Mouse (Mus musculus) cerebellum, adult 11 months (tissue): ENCODE measurements around the gene Rnf121.

Experiments
- DNase-seq: peaks from one replicate; pipeline ENCODE4 v3.0.0; 2022

Rnf121 gene

GRCm38 (mm10) chr7:102065046-102065891 lies at the start of gene Rnf121, which contains the start of the genes Xndc1 and Xntrpc:
TSS of gene Rnf121 (minus strand) at chr7:102065469.
TSS of gene Xndc1 (plus strand) at chr7:102065511.
TSS of gene Xntrpc (plus strand) at chr7:102065713.
- peak; percentile 87 for DNase-seq

GRCm38 (mm10) chr7:102113151-102113729 lies 48.0 kb upstream of the Rnf121 start:
- no peak for DNase-seq

GRCm38 (mm10) chr7:102109746-102110145 lies 44.5 kb upstream of the Rnf121 start:
- no peak for DNase-seq

GRCm38 (mm10) chr7:102109171-102109570 lies 43.9 kb upstream of the Rnf121 start, which contains the start of gene Art5:
TSS of gene Art5 (minus strand) at chr7:102109489.
- DNase-seq: no peak

- DNase-seq: no peak
Measured at GRCm38 (mm10) chr7:102108206-102108605, 42.9 kb upstream of the Rnf121 start.

DNA sequence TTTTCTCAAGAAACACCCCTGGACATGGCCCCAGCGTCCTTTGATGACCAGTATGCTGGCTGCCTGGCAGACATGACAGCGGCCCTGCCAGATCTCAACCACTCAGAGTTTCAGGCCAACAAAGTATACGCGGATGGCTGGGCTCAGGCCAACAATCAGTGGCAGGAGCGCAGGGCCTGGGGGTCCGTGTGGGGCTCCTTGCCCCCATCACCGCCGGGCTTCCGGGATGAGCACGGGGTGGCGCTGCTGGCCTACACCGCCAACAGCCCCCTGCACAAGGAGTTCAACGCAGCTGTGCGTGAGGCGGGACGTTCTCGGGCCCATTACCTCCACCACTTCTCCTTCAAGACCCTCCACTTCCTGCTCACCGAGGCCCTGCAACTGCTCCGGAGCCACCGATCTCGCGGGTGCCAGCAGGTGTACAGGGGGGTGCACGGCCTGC lies 41.5 kb upstream of the Rnf121 start:
- no peak for DNase-seq

- DNase-seq: peak; percentile 29
Measured at GRCm38 (mm10) chr7:102104126-102104525, 38.9 kb upstream of the Rnf121 start.

DNA sequence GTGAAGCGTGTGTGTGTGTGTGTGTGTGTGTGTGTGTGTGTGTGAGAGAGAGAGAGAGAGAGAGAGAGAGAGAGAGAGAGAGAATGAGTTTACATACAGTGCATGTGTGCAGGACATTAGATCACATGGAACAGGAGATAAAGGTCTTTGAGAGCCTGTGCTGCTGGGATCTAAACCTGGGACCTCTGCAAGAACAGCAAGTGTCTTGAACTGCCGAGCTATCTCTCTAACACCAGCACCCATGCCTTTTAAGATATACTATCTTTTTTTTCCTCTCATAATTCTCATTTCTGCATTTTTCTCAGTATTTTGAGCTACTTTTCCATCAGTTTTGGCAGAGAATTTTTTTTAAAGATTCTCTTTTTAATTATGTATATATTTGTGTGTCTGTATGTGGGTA lies 38.3 kb upstream of the Rnf121 start:
- DNase-seq: no peak

DNA sequence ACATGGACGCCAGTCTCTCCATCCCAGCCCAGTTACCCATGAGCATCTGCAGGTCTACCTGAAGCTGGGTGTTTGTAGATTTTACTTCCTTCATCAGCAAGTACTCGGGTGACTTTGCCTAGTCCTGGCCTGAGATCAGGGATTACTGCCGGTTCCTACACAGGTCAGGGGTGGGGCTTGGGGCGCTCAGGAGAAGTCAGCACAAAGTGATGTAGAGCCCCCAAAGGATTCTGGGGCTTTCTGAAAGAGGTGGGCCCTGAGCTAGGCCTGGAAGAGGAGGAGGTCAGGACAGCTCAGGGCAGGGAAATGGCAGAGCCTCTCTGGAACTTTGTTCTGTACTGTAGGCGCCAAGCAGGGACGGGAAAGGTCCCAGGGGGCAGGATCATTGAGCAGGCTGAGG lies 37.4 kb upstream of the Rnf121 start:
- no peak for DNase-seq

GRCm38 (mm10) chr7:102102241-102102640 lies 37.0 kb upstream of the Rnf121 start:
- no peak for DNase-seq

DNA sequence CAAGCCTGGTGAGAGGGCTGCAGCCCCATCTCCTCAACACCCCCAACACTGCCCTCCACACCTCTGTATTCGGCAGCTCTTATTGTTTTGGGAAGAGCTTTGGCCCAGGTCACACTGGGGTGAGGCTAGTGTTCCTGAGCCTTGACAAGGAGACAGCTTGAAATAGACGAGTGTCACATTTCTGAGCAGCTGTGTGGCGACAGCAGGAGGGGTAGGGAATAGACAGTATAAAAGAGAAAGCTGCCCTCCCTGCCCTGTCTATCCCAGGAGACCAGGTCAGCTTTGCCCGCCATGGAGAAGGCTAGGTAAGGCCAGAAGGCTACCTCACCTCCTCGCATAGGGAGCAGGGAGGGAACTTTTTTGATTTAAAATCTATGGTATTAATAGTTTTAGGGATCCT lies 36.2 kb upstream of the Rnf121 start, which contains the start of gene Art1:
Gene Art1, plus strand, starts transcription at position 257 of the 400 bp plus-strand sequence.
- DNase-seq: no peak

DNA sequence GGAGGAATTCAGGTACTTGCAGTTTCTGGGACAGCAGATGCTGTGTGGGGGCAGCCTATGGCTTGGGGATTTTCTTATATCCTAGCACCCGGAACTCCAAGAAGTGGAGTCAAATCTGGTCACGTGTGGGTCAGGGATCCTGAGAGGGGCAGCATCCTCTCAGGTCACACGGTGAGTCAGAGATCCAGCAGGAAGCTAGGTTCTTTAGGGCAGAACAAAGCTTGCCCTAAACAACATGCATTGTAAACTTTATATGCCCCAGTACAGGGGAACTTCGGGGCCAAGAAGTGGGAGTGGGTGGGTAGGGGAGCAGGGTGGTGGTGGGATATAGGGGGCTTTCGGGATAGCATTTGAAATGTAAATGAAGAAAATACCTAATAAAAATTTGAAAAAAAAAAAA lies 35.6 kb upstream of the Rnf121 start:
- DNase-seq: no peak

DNA sequence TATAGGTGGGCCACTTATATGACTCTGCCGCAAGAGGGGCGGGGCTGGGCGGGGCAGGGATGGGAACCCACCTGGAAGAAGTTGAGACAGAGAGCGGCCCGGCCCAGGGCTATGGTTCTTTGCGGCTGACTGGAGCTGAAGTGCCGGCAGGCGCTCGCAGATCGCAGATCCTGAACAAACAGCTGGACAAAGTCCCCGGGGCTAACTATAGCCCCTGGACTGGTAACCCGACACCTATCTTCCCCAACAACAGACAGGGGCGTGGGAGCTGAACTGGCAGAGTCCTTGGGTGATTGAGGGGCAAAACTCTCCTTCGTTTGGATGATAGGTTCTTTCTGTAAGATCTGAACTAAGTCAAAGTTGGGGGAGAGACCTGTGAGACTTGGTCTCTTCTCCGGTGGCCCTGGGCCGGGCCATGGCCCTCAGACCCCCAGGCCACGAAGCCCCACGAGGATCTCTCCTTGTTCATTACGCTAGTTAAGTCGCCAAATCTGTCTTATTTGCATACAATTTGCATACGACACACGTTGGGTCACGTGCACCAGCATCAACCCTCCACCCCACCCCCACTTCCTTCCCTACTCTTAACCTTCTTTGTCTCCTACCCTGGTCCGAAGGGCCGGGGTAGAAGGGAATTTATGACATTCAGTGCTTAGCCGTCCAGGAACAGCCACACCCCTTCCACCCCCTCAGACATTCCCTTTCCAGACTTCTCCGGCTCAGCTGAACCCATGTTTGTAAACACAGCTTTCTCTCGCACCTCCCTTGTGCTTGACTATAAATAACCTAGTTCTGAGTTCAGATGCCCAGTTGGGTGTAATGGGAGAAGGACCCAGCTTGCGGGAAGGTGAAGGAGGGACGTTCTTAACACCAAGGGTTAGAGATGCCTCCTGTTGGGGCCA lies 34.7 kb upstream of the Rnf121 start:
- DNase-seq: no peak

DNA sequence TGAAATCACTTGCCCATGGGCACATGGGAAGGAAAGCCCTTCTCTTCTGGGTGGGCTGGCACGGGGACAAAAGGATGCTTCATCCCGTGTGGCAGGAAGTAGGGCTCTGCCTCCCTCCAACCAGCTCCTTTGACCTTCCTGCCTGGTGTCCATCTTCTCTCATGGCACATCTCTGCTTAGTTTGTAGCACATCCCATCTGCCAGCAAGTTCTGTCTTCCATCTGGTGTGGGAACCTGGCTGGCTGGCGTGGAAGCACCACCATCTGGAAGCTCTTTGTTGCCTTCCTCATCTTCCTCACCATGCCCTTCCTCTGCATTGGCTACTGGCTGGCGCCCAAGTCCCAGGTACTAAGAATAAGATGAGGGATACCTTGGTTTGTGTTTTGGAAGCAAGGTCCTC lies 22.1 kb upstream of the Rnf121 start:
- peak; percentile 17 for DNase-seq

- no peak for DNase-seq
Measured at GRCm38 (mm10) chr7:102084041-102084696, 18.9 kb upstream of the Rnf121 start.

GRCm38 (mm10) chr7:102082816-102083215 lies 17.5 kb upstream of the Rnf121 start, which contains the start of gene Trpc2:
TSS of gene Trpc2 (plus strand) at chr7:102083116.
- DNase-seq: no peak

DNA sequence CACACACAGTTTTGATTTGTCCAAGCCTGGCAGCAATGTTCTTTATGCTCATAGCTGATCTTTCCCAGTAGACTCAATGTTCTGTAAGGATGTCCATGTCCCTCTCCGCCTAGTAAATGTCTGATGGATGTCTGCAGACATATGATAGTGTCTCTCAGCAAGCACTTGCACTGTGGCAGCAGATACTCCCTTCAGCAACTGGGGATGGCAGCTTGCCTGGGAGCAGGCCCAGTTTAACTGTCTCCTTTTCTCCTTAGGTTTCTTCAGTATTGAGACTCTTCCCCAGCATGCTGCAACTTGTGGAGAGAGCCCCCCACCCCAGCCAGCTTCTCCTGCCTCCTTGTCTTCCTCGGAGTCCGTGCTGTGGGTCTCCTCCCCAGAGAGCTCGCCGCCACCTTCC lies 16.5 kb upstream of the Rnf121 start:
- DNase-seq: no peak

DNA sequence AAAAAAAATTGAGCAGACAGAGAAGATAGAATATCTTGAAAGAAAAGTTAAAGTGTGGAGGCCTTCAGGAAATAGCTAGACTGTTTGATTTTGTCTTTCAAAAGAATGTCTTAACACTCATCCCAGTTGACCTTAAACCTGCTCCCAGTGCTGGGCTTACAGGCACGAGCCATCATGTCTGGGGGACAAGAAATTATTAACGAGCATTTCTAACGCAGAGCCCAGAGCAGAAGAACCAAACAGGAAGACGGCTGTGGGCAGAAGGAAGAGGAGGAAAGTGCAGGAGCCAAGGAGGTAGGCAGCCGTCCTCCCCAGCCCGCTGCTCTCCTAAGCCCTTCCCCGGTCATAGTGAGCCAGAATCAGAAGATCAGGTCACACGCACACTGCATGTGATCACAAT lies 15.0 kb upstream of the Rnf121 start:
- DNase-seq: no peak

DNA sequence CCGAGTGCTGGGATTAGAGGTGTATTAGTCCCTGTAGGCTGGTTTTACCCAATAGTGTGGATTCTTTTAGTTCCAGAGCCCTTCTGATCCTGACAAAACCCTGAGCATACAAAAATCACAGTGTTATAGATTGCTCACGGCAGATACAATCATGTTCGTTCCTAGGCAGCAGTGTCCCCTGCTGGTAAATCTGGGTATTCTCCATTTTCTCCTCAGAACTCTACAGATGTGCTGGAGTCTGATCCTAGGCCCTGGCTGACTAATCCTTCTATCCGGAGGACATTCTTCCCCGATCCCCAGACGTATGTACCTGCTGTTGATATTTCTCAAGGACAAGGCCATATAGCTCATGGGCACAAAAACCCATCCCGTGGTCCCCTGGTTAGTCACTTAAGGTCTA lies 13.2 kb upstream of the Rnf121 start:
- DNase-seq: no peak

DNA sequence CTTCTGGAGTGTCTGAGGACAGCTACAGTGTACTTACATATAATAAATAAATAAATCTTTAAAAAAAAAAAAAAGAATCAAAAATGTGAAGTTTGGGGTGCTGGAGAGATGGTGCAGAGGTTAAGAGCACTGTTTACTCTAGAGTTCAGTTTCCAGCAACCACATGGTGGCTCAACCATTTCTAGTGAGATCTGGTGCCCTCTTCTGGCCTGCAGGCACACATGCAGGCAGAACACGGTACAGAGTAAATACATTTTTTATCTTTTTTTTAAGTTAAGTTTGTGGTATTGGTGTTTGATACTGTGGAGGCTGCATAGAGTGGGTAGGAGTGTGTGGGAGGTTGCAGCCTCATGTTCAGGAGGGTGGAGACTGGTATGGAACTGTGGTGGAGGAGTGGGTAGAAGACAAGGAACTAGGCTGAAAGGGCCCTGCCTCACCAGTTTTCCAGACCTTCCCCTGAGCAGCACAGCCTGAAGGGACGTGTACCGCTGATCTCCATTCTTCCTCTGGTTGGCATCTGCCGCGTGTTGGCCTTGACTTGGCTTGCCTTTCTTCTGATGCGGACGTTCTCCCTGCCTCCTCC lies 11.5 kb upstream of the Rnf121 start:
- no peak for DNase-seq

DNA sequence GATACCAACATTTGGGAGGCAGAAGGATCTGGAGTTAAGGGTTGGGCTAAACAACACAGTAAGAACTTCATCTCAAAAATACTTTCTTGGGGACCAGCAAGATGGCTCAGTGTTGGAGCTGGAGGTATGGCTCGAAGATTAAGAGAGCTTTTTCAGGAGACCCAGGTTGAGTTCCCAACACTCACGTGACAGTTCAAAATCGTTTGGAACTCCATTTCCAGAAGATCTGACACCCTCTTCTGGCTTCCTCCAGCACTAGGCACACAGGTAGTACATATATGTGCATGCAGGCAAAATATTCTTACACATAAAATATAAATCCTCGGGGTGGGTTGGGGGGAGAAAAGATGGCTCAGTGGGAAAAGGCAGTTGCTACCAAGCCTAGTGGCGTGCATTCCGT lies 1.1 kb upstream of the Rnf121 start:
- DNase-seq: no peak

DNA sequence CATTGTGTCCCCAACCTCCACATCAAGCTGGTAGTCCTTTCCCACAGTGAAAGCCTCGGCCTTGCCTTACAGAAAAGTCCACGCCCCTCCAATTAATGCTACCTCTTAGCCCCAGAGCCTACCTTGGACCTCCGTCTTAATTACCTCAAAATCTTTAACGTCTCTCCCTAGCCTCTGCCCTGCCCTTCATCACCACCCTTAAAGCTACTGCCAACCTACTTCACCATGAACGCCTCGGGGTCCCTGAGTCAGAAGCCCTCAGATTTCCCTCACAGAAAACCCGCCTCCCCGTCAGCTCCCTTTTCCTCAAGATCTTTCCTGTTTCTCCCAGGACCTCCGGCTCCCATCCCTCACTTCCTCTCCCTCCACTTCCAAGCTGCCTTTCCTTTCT lies 619 bp downstream of the Rnf121 start:
- DNase-seq: no peak
